Mouse (Mus musculus) testis, postnatal 14 days (tissue): ENCODE results near the gene Poc1a.

ENCODE experiments used
- DNase-seq: peaks from one replicate; pipeline ENCODE4 v3.0.0; 2021; ENCODE audit warnings: low spot score

The Poc1a gene

GRCm38 (mm10) chr9:106265358-106266075 is 15.3 kb upstream of the Poc1a start:
- DNase-seq: no peak

- DNase-seq: peak; percentile 52
These were observed 13.8 kb upstream of the Poc1a start for GRCm38 (mm10) chr9:106266936-106267657.

DNA sequence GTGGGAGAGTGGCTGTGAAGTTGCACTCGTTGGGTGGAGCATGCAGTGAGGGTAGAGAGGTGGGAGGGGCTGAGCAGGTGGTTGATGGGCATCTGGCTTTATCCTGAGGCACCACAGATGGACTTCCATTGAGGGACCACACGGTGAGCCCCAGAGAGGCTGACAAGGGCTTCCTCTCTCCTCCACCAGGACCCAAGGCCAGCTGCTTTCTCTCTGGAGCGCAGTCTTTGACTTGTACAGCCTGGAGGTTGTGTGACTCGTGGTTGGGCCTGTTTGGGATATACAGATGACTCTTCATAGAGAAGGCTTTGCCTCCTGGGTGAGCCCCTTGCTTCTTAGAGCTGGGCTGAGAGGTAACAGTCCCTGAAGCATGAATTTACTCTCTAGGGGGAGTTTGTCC is 12.4 kb upstream of the Poc1a start:
- DNase-seq: no peak

- DNase-seq: no peak
These were observed 11.6 kb upstream of the Poc1a start for GRCm38 (mm10) chr9:106269076-106269788.

GRCm38 (mm10) chr9:106269879-106270278 is 11.0 kb upstream of the Poc1a start:
- no peak for DNase-seq

DNA sequence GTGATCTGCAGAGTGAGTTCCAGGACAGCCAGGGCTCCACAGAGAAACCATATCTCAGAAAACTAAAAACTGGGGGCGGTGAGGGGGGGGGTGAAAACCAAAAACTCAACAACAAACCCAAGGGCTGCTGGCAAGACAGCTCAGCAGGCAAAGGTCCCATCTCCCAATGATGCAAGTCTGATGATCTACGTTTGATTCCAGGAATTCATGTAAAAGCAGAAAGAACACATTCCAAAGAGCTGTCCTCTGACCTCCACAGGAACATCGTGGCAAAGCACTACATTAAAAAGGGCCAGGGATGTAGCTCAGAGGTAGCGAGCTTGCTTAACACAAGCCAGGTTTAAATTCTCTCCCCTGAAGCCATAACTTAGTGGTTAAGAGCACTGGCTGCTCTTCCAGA is 10.2 kb upstream of the Poc1a start:
- no peak for DNase-seq

GRCm38 (mm10) chr9:106272288-106272687 is 8.6 kb upstream of the Poc1a start:
- DNase-seq: no peak

DNA sequence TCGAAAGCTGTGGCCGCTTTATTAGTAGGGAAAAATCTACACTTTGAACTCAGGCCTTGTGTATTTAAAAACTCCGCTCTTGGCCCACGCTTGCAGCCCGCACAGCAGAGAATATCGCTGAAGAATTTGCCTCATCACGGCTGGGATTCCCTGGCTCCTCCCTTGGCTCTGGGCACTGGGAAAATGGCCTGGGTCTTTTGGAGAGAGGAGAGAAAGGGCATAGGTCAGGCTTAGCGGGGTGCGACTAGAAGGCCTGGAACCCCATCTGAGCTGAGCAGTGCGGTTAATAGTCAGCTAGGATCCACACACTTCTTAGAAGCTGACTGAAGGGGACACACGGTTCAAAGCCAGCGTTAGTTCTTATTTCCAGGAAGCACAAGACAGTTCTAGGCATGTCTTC is 7.6 kb upstream of the Poc1a start:
- no peak for DNase-seq

DNA sequence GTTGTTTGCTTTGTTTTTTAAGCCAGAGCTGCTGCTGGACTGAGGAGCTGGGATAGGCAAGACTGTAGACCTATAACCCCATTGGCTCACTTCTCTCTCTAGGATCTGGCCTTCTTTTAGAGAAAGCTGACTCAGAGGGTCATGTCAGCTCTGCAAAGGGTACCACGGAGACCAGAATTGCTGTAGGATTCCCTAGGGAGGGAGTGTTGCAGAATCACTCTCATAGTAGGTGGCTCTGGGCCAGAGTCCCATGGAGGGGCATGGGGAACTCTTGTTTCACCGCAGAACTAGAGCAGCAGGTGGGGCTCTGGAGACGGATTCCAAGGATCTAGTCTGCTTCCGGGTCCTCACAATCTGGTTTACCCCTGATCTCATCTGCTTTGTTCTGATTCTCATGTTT is 7.1 kb upstream of the Poc1a start:
- no peak for DNase-seq

GRCm38 (mm10) chr9:106274652-106275180 is 6.1 kb upstream of the Poc1a start:
- DNase-seq: no peak

DNA sequence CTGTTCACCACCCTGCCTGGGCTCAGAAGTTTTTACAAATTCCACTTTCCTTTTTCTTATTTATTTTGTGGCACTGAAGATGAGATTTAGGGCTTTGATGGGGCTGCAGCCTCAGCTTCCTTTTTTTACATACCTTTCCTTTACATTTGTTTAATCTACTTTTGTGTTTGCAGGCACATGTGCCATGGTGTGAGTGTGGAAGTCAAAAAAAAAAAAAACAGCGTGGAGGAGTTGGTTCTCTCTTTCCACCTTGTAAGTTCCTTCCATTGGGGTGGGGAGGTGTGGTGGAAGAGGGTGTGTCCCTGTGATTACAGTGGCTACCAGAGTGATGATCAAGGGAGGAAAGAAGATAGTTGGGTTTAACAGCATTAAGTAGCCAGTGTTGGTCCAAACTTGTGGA is 5.1 kb upstream of the Poc1a start:
- DNase-seq: no peak

DNA sequence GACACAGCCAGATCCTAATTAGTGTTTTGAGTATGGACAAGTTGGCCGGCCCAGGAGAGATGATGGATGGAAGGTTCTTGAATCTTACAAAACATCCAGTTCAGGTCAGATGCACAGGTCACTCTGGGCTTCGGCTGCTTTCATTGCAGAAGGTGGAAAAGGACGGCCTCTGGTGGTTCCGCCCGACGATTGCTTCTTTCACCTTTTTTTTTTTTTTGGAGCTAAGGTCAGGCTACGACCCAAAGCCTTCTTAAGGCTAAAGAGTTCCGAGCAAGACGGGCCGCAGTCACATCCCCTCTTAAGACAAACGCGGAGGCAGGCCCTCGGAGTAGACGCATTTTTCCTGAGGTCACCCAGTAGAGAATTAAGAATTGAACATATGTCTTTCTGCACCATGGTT is 475 bp upstream of the Poc1a start:
- peak; percentile 61 for DNase-seq

- DNase-seq: no peak
These were observed 1.2 kb downstream of the Poc1a start for GRCm38 (mm10) chr9:106282024-106282423.

- DNase-seq: no peak
These were observed 6.3 kb downstream of the Poc1a start for GRCm38 (mm10) chr9:106287165-106287564.

DNA sequence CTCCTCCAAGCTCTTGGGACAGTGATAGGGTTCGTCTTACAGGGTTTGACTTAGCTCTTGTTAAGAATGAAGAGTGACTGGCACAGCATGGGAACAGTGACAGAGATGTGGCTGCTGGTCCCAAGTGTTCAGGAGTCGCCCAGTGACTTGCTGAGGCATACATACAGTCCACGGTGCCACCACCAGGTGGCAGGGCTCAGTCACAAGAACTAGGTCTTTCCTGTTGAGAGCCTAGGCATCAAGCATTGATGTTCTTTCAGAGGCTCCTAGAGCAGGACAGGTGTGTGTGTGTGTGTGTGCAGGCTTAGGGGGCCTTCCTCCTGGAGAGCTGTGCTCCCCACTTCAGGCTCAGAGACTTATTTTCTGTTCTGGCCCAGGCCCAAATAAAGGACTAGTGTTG is 8.0 kb downstream of the Poc1a start:
- peak; percentile 34 for DNase-seq

GRCm38 (mm10) chr9:106289841-106290240 is 9.0 kb downstream of the Poc1a start:
- no peak for DNase-seq

GRCm38 (mm10) chr9:106290636-106291122 is 9.8 kb downstream of the Poc1a start:
- no peak for DNase-seq

- no peak for DNase-seq
These were observed 12.8 kb downstream of the Poc1a start for GRCm38 (mm10) chr9:106293569-106294156.

- DNase-seq: no peak
These were observed 15.8 kb downstream of the Poc1a start for GRCm38 (mm10) chr9:106296637-106297174.

DNA sequence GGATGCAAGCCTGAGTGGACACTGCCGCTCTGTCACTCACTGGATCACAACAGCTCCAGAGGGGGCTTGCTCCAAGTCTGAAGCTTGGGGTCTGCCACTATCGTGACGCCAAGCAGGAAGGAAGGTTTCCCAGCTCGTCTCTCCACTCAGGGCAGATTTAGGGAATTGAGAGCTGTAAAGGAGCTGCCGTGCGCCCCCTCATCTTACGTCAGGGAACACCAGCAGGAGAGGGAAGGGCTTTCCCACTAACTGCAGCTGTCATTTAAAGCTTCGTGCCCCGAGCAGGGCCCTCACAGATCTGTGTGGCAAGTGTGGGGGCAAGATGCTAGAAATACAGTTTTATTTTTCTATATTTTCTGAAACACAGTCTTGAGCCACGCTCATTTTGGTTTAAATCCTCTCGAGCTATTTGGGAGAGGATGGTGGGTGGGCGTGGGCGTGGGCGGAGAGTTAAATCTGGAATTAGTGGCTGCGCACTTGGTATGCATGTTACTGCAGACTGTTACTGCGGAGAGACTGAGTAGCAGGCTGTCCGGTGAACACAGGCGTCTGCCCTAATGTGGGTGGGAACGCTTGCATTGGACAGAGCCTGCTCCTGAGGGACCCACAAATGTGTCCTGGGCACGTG is 19.4 kb downstream of the Poc1a start:
- no peak for DNase-seq

GRCm38 (mm10) chr9:106300949-106301348 is 20.1 kb downstream of the Poc1a start:
- DNase-seq: no peak
